Mouse (Mus musculus): ENCODE measurements around the gene Tatdn2. TPM values are rescaled to one million over a fixed set of nuclear protein-coding genes. Genes with fewer than 3 reads are reported as not detected.

Gene Tatdn2
- total and polyA plus RNA-seq, 2 experiments from 2014 or later, result 1.7 to 67.0 TPM

- Histone ChIP-seq H3K9ac (peak within 1 kb of the TSS; percentile 85), H3K27me3 (ENCODE audit: insufficient read depth, low read length) (no peaks in the 10 kb centered on the region), H3K4me3 (ENCODE audit: low read depth, low read length) (peak within 1 kb of the TSS; percentile 67), H3K4me1 (ENCODE audit: insufficient read depth) (peaks cover 11% of the 10 kb centered on the region), H3K36me3 (ENCODE audit: insufficient read depth) (peaks cover 20% of the 10 kb centered on the region), H3K4me2 (ENCODE audit: low read depth) (peak within 1 kb of the TSS; percentile 84), H3K9me3 (ENCODE audit: low read length) (no peaks in the 10 kb centered on the region), H3K27ac (ENCODE audit: low read depth, low read length) (peak within 1 kb of the TSS; percentile 69)
- DNase-seq, result peak; percentile 95
- no peak for TF ChIP-seq CTCF (IDR thresholded peaks at IDR 0.05; ENCODE audit: low read depth)
- 5% methylated on average over 41 of the region's 41 CpGs for WGBS
- ATAC-seq, result peak; percentile 91
Measured at GRCm38 (mm10) chr6:113740236-113741217, 43.7 kb downstream of the Tatdn2 start, which contains the start of gene Sec13. Gene Sec13, minus strand, starts transcription at chr6:113740743.

GRCm38 (mm10) chr6:113741425-113741824 lies 44.6 kb downstream of the Tatdn2 start:
- 71% methylated on average over 2 of the region's 2 CpGs for WGBS
- no peak overlapping the region for H3K4me3 ChIP-seq (ENCODE audit: low read depth, low read length)
- no peak for DNase-seq
- peaks cover 14% of the 10 kb centered on the region for H3K36me3 ChIP-seq (ENCODE audit: insufficient read depth)
- no peak for ATAC-seq
- peak overlapping the region; percentile 69 for H3K27ac ChIP-seq (ENCODE audit: low read depth, low read length)
- H3K4me1 ChIP-seq (ENCODE audit: insufficient read depth), result peaks cover 11% of the 10 kb centered on the region
- no peak overlapping the region for H3K4me2 ChIP-seq (ENCODE audit: low read depth)
- H3K27me3 ChIP-seq (ENCODE audit: insufficient read depth, low read length), result no peaks in the 10 kb centered on the region
- no peak overlapping the region for H3K9ac ChIP-seq
- TF ChIP-seq CTCF (IDR thresholded peaks at IDR 0.05; ENCODE audit: low read depth), result no peak
- H3K9me3 ChIP-seq (ENCODE audit: low read length), result no peaks in the 10 kb centered on the region

GRCm38 (mm10) chr6:113742321-113742720 lies 45.5 kb downstream of the Tatdn2 start:
- Histone ChIP-seq H3K9ac (no peak overlapping the region), H3K4me3 (ENCODE audit: low read depth, low read length) (no peak overlapping the region), H3K4me2 (ENCODE audit: low read depth) (no peak overlapping the region), H3K27ac (ENCODE audit: low read depth, low read length) (peak overlapping the region; percentile 69), H3K4me1 (ENCODE audit: insufficient read depth) (peaks cover 11% of the 10 kb centered on the region), H3K36me3 (ENCODE audit: insufficient read depth) (peaks cover 9% of the 10 kb centered on the region), H3K27me3 (ENCODE audit: insufficient read depth, low read length) (no peaks in the 10 kb centered on the region), H3K9me3 (ENCODE audit: low read length) (no peaks in the 10 kb centered on the region)
- ATAC-seq (peak; percentile 21; the same call in 1 of the 2 replicates), DNase-seq (peak; percentile 55)
- WGBS, result 47% methylated on average over 1 of the region's 1 CpGs
- no peak for TF ChIP-seq CTCF (IDR thresholded peaks at IDR 0.05; ENCODE audit: low read depth)

- Histone ChIP-seq H3K36me3 (ENCODE audit: insufficient read depth) (peaks cover 11% of the 10 kb centered on the region), H3K4me3 (ENCODE audit: low read depth, low read length) (no peak overlapping the region), H3K27ac (ENCODE audit: low read depth, low read length) (no peak overlapping the region), H3K27me3 (ENCODE audit: insufficient read depth, low read length) (no peaks in the 10 kb centered on the region), H3K9me3 (ENCODE audit: low read length) (no peaks in the 10 kb centered on the region), H3K4me1 (ENCODE audit: insufficient read depth) (peaks cover 11% of the 10 kb centered on the region), H3K9ac (no peak overlapping the region), H3K4me2 (ENCODE audit: low read depth) (no peak overlapping the region)
- WGBS, result 53% methylated on average over 1 of the region's 1 CpGs
- ATAC-seq (no peak), DNase-seq (no peak)
- no peak for TF ChIP-seq CTCF (IDR thresholded peaks at IDR 0.05; ENCODE audit: low read depth)
Measured at GRCm38 (mm10) chr6:113743111-113743510, 46.3 kb downstream of the Tatdn2 start.

GRCm38 (mm10) chr6:113745117-113745516 lies 48.3 kb downstream of the Tatdn2 start:
- no peak for ATAC-seq
- no peak overlapping the region for H3K4me2 ChIP-seq (ENCODE audit: low read depth)
- H3K27me3 ChIP-seq (ENCODE audit: insufficient read depth, low read length), result no peaks in the 10 kb centered on the region

GRCm38 (mm10) chr6:113747284-113747683 lies 50.4 kb downstream of the Tatdn2 start:
- Histone ChIP-seq H3K4me2 (ENCODE audit: low read depth) (no peak overlapping the region), H3K27me3 (ENCODE audit: insufficient read depth, low read length) (no peaks in the 10 kb centered on the region), H3K9ac (no peak overlapping the region), H3K4me3 (ENCODE audit: low read depth, low read length) (no peak overlapping the region), H3K9me3 (ENCODE audit: low read length) (no peaks in the 10 kb centered on the region), H3K36me3 (ENCODE audit: insufficient read depth) (peaks cover 34% of the 10 kb centered on the region), H3K4me1 (ENCODE audit: insufficient read depth) (no peaks in the 10 kb centered on the region), H3K27ac (ENCODE audit: low read depth, low read length) (no peak overlapping the region)
- no peak for ATAC-seq
- DNase-seq, result no peak
- 85% methylated on average over 14 of the region's 14 CpGs for WGBS
- no peak for TF ChIP-seq CTCF (IDR thresholded peaks at IDR 0.05; ENCODE audit: low read depth)

More at GRCm38 (mm10) chr6:113745117-113745516, 48.3 kb downstream of the Tatdn2 start:
- no peaks in the 10 kb centered on the region for H3K9me3 ChIP-seq (ENCODE audit: low read length)
- 0 out of 2 replicates have a peak, but pooled peaks cover 5% of the 10 kb centered on the region for H3K4me1 ChIP-seq (ENCODE audit: insufficient read depth)
- H3K4me3 ChIP-seq (ENCODE audit: low read depth, low read length), result no peak overlapping the region
- no peak for DNase-seq
- TF ChIP-seq CTCF (IDR thresholded peaks at IDR 0.05; ENCODE audit: low read depth), result no peak
- no peak overlapping the region for H3K9ac ChIP-seq
- no peak overlapping the region for H3K27ac ChIP-seq (ENCODE audit: low read depth, low read length)
- H3K36me3 ChIP-seq (ENCODE audit: insufficient read depth), result peaks cover 16% of the 10 kb centered on the region

- Histone ChIP-seq H3K27me3 (ENCODE audit: insufficient read depth, low read length) (no peaks in the 10 kb centered on the region), H3K4me3 (ENCODE audit: low read depth, low read length) (no peak overlapping the region), H3K4me2 (ENCODE audit: low read depth) (no peak overlapping the region), H3K27ac (ENCODE audit: low read depth, low read length) (no peak overlapping the region), H3K9ac (no peak overlapping the region), H3K9me3 (ENCODE audit: low read length) (no peaks in the 10 kb centered on the region), H3K36me3 (ENCODE audit: insufficient read depth) (peaks cover 43% of the 10 kb centered on the region), H3K4me1 (ENCODE audit: insufficient read depth) (no peaks in the 10 kb centered on the region)
- ATAC-seq (no peak), DNase-seq (no peak)
- TF ChIP-seq CTCF (IDR thresholded peaks at IDR 0.05; ENCODE audit: low read depth), result no peak
- WGBS, result 39% methylated on average over 26 of the region's 26 CpGs
Measured at GRCm38 (mm10) chr6:113748351-113748750, 51.5 kb downstream of the Tatdn2 start.

Measured in forebrain, postnatal 0 days (tissue).